Mouse (Mus musculus): ENCODE data around the gene Zfp169. TPM values are rescaled to one million over a fixed set of nuclear protein-coding genes. Genes with fewer than 3 reads are reported as not detected.

Zfp169 gene
- 3.6 and 4.2 TPM in 2 replicates for polyA plus RNA-seq (2015; fragmentation: Nextera tagmentation; extraction: Ambion mirVana)

GRCm38 (mm10) chr13:48513003-48513929, at the start of gene Zfp169, which contains the start of gene A830005F24Rik:
Gene Zfp169 (minus strand): TSS chr13:48513451.
Gene A830005F24Rik (plus strand): TSS chr13:48513570.
- peak; percentile 93 for DNase-seq (ENCODE audit: low spot score)

GRCm38 (mm10) chr13:48562336-48562735, 49.1 kb upstream of the Zfp169 start:
- no peak for DNase-seq (ENCODE audit: low spot score)

DNA sequence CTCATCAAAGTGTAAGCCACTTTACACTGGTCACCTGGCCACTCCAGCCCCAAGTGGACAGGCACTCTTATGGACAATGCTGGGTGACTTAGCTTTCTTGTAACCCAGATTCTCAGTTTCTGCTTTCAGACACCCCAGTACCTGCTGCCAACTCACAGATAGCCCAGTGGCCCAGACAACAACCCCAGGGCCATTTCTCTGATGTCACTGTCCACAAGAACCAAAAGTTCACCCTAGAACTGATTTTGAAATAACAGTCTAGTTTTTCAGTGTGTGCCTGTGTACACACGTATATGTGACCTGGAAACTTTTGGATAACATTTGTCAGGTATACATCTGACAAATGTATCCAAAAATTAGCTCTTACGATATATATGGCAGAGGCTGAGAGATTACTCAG, 48.2 kb upstream of the Zfp169 start:
- no peak for DNase-seq (ENCODE audit: low spot score)

GRCm38 (mm10) chr13:48555976-48556375, 42.7 kb upstream of the Zfp169 start:
- DNase-seq (ENCODE audit: low spot score) = no peak

- DNase-seq (ENCODE audit: low spot score) = no peak
Measured at GRCm38 (mm10) chr13:48554552-48554951, 41.3 kb upstream of the Zfp169 start.

GRCm38 (mm10) chr13:48553511-48553910, 40.3 kb upstream of the Zfp169 start:
- no peak for DNase-seq (ENCODE audit: low spot score)

DNA sequence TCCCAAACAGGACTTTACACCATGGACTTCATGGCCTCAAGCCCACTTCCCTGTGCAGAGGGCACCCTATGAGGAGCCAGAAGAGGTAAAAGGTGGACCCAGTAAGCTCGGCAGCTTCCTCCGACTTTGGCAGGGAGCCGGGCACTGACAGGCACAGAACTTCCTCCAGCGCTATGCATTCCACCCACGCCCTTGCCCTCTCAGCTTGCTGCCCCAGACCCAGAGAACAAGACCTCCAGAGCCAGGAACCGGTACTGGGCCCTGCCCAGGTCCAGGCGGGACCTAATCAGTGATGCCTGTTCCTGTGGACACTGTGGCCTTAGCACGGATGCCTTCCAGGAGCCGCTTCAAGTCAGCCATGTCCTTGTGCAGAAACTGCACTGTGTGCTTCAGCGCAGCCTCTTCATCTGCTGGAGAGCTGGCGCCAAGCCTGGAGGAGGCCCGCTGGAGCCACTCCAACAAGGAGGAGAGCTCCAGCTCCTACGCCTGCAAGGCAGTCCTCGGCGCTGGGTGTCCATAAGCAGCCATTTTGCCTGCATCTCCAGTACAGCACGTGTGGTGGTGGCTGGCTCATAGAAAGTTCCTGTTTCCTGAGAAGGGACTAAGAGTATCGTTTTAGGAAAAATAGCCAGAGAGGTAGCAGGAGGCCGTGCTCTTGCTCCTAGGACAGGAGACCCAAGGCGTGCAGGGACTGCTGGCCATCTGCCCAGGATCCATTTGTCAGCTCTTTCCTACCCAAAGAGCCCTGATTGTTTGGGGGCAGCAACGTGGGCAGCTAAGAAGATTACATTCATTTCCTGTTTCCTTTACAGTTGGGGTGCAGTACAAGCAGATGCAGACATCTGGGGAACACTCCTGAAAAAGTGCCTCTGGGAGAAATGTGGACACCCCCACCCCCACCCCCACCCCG, 39.2 kb upstream of the Zfp169 start:
- DNase-seq (ENCODE audit: low spot score) = no peak

DNA sequence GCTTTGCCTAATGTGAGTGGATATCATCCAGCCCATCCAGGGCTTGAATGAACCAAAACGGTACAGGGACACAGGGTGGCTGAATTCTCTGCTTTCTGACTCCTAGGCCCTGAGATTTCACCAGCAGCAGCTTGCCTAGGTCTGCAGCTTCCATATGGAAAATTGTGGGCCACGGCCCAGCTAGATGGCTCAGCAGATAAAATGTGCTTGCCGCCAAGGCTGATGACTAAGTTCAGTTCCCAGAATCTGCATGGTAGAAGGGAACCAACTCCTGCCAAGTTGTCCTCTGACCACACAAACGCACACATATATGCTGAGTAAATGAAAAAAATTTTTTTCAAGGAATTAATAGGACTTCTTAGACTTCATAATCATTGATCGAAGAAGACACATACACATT, 35.0 kb upstream of the Zfp169 start:
- DNase-seq (ENCODE audit: low spot score) = no peak

- no peak for DNase-seq (ENCODE audit: low spot score)
Measured at GRCm38 (mm10) chr13:48547623-48548022, 34.4 kb upstream of the Zfp169 start.

- peak; percentile 97 for DNase-seq (ENCODE audit: low spot score)
Measured at GRCm38 (mm10) chr13:48546330-48546917, 33.2 kb upstream of the Zfp169 start.

GRCm38 (mm10) chr13:48545476-48546281, 32.4 kb upstream of the Zfp169 start:
- peak; percentile 99 for DNase-seq (ENCODE audit: low spot score)

DNA sequence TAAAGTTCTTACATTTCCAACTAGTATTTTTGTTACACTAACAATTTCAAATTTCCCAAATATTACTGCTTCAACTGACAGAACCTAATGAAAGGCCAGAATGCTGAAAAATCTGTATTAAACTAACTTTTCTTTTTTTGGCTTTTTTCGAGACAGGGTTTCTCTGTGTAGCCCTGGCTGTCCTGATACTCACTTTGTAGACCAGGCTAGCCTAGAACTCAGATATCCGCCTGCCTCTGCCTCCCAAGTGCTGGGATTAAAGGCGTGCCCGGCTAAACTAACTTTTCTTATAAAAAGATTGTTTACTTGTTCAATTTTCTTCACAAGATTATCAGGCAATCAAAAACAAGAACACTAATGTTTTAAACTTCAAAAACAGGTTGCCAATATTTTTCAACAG, 31.6 kb upstream of the Zfp169 start:
- DNase-seq (ENCODE audit: low spot score) = no peak

GRCm38 (mm10) chr13:48544391-48544790, 31.1 kb upstream of the Zfp169 start:
- DNase-seq (ENCODE audit: low spot score) = no peak

DNA sequence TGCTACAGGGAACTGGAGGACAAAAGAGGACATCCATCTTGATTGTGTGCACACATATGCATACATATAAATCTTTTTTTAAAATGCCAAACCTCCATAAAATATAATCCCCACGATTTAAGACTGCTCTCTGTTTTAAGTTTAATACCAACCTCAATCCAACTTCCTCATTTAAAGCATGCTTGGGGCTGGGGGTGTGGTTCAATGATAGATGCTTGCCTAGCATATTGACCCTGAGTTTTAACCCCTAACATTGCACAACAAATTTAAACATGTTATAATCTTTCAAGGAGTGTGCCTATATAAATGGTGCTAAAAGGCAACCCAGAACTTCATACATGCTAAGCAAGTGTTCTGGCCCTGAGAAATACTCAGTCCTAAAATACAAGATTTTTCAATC, 27.2 kb upstream of the Zfp169 start:
- no peak for DNase-seq (ENCODE audit: low spot score)

- DNase-seq (ENCODE audit: low spot score) = no peak
Measured at GRCm38 (mm10) chr13:48533441-48533840, 20.2 kb upstream of the Zfp169 start.

DNA sequence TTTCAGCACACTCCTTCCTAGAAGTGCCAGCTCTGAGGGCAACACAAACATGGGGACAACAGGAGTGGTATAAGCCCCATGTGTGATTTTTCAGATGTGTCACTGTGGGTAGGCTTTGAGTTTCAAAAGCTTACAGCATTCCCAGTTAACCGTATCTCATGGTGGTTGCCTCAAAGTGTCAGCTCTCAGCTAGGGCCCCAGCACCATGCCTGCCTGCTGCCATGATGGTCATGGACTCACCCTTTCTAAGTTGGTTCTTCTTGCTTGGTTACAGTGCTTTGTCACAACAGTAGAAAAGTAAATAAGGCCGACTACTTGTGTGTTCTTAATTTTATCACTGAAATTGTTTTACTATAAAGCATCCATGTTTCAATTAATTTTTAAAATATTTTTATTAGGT, 18.2 kb upstream of the Zfp169 start:
- no peak for DNase-seq (ENCODE audit: low spot score)

DNA sequence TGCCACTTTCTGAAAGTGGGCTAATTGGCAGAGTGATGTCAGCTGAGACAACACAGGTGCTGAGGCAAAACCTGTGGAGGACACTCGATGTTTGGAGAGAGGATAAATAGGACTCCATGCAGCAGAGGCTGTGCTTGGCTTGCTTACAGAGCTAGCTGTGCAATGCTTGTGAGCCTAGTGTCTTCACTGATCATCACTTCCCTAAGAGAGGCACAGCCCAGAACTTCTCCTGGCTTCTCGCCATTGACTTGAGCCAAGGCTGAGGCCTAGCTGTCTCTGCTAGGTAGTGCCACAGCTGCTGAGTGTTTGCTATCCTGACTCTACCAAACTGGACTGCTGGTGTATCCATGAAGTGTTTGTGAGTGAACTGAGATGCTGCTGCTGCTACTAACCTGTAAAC, 17.4 kb upstream of the Zfp169 start:
- DNase-seq (ENCODE audit: low spot score) = no peak

DNA sequence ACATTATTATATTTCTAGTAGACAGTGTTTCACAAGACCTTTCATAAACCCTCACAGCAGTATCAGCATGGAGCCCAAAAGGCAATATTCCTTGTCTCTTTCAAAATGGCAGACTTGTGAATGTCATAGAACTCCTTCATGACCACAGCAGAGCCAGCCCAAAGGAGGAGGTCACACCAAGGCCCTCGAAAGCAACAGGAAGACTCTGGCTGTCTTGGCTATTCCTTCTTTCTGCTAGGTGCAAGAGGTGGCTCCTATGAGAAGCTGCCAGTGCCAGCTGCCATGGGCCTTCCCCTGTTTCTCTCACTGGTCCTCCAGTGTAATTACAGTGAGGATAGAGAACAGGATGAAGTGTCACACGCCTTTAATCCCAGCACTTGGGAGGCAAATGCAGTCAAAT, 15.8 kb upstream of the Zfp169 start:
- no peak for DNase-seq (ENCODE audit: low spot score)

GRCm38 (mm10) chr13:48528123-48528871, 15.0 kb upstream of the Zfp169 start:
- peak; percentile 72 for DNase-seq (ENCODE audit: low spot score)

GRCm38 (mm10) chr13:48525745-48526144, 12.5 kb upstream of the Zfp169 start:
- no peak for DNase-seq (ENCODE audit: low spot score)
